Mouse (Mus musculus): ENCODE results near the gene Glod5. TPM values are rescaled to one million over a fixed set of nuclear protein-coding genes. Genes with fewer than 3 reads are reported as not detected.

Glod5 gene
- polyA plus RNA-seq, 1 experiment from 2014 or later, result 3.2 TPM

DNA sequence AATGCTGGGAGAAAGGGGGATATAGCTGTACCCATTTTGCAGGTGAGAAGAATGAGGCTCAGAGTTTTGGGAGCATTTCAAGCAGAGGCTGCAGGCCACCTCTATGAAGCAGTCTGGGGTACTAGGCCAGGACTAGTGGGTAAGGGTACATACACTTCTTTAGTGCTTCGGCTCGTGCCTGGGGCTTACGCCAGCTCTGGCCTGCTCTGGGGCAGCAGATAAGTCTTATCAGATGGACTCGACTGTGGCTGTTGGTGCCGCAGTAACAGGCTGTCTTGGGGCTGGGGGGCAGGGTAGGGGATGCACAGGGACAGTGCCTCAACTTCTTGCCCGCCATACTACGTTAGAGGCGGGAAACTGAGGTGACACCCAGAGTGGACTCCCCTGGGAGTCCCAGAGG lies 50.1 kb downstream of the Glod5 start:
- H3K27me3 ChIP-seq, result no peaks in the 10 kb centered on the region
- DNase-seq (ENCODE audit: low read depth, low spot score) (no peak), ATAC-seq (no peak)
- ChIA-PET POLR2A (no interaction called here), CTCF (no interaction called here)
- no peak for TF ChIP-seq CTCF (IDR thresholded peaks at IDR 0.05)
- in situ Hi-C loops (cut with MboI; ENCODE audit: low pct_unique_long_range_greater_than_20kb), result no loop called here

DNA sequence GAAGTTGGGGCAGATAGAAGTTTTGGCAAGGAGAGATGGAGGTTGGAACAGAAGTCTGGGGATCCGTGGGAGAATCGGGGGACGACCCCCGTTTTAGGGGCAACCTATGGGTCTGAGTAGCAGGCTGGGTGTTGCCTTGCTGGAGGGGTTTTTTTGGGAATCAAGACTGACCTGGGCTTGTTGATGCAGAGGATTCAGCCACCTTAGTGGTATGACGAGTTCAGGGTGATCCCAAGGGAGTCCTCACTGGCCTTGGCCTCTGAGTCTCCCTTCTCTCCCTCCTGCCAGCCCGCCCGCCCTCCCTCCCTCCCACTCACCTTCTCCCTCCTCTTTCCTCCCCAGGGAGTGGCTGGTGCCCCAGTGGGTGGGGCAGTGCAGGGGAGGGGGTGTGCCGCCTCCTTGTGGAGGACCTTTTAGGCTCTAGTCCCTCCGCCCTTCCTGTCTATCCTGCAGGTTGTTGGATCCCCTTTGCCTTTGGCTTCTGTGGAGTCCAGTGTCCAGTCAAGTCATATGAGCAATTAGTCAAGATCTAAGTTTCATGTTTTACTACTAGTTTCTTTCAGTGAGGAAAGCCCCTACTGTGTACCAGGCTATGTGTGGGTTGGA lies 50.6 kb downstream of the Glod5 start:
- TF ChIP-seq CTCF (IDR thresholded peaks at IDR 0.05), result no peak
- in situ Hi-C loops (cut with MboI; ENCODE audit: low pct_unique_long_range_greater_than_20kb), result no loop called here
- H3K27me3 ChIP-seq, result no peaks in the 10 kb centered on the region
- no peak for ATAC-seq
- CTCF ChIA-PET, result no interaction called here
- no peak for DNase-seq (ENCODE audit: low read depth, low spot score)
- POLR2A ChIA-PET, result no interaction called here

DNA sequence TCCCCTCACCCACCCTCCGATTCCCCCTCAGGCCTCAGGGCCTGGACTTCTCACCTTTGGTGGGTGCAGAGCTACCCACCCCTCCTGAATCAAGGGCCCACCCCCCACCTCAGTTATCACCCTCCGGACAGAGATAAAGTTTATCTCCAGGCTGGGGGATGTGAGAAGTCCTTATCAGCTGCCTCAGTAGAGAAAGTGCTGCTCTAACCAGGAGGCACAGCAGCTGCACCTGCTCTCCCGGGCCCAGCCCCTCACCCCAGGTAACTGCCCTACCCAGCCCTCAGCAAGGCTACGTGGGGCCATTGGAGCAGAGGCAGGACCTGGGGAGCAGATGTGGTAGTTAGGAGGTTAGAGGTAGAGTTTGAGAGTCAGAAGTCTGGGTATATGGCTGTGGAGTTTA lies 52.1 kb downstream of the Glod5 start:
- in situ Hi-C loops (cut with MboI; ENCODE audit: low pct_unique_long_range_greater_than_20kb), result no loop called here
- TF ChIP-seq CTCF (IDR thresholded peaks at IDR 0.05), result no peak
- DNase-seq (ENCODE audit: low read depth, low spot score) (no peak), ATAC-seq (no peak)
- no peaks in the 10 kb centered on the region for H3K27me3 ChIP-seq
- POLR2A ChIA-PET, result no interaction called here
- CTCF ChIA-PET, result no interaction called here

DNA sequence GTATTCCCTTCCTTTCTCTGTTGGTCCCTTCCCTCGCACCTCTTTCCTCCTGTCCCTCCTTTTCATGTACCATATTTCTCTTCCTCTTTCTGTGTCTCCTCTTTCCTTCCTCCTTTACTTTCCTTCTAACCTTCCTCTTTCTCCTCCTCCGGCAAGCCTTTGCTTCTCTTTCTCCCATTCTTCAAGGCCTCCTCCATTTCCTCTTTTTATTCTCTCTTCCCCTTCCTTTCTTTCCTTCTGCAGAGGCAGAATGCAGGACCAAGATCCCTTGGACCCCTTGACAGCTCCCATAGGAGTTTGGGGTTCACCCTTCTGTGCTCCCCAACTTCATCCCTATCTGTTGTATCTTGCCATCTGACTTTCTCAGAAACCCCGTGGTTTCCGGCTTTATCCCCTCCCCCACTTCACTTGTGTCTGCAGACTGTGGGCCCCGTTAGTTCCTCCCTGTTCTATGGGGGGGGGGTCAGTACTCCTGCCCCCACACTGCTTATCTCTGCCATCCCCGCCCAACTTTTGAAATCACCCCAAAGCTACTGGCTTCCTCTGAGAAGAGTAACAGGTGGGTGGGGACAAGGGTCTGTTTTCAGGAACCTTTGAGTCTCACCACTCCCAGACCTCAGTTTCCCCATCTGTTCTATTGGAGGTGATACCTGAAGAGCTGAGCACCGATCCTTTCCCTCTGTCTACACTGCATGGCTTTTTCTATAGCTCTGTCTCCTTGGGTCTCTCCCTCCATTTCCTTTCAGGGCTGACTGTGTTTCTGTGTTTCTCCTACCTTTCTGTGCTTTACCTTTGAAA lies 54.3 kb downstream of the Glod5 start:
- ATAC-seq, result no peak
- ChIA-PET POLR2A (no interaction called here), CTCF (no interaction called here)

DNA sequence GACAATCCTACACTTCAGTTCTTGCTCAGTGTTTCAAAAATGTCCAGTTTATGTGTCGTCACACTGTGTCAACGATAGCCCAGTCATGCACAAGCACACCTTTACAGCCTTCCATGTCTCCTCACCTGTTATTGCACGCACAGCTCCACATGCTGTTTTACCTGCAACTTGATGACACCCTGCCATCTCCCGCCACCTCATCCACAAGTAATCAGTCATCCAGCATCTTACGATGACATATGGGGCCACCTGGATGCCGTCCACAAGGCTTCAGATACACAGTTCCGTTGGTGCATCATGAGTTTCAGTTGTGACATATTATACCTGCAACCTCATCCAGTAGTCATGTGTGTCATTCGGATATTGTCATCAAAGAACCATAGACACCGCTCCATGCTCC lies 59.4 kb downstream of the Glod5 start:
- ATAC-seq, result no peak

More for the DNA sequence above, 54.3 kb downstream of the Glod5 start:
- TF ChIP-seq CTCF (IDR thresholded peaks at IDR 0.05), result no peak
- H3K27me3 ChIP-seq, result no peaks in the 10 kb centered on the region
- in situ Hi-C loops (cut with MboI; ENCODE audit: low pct_unique_long_range_greater_than_20kb), result no loop called here
- DNase-seq (ENCODE audit: low read depth, low spot score), result no peak

More for the DNA sequence above, 59.4 kb downstream of the Glod5 start:
- POLR2A ChIA-PET, result no interaction called here
- TF ChIP-seq CTCF (IDR thresholded peaks at IDR 0.05), result no peak
- in situ Hi-C loops (cut with MboI; ENCODE audit: low pct_unique_long_range_greater_than_20kb), result no loop called here
- H3K27me3 ChIP-seq, result peaks cover 6% of the 10 kb centered on the region
- no peak for DNase-seq (ENCODE audit: low read depth, low spot score)
- CTCF ChIA-PET, result no interaction called here

Other genes with a start within 250 kb of the Glod5 start
- gene Gripap1, start 228.7 kb downstream of the Glod5 start, polyA plus RNA-seq (2021), result 63.2 TPM
- 4.5 TPM for gene Kcnd1, start 196.2 kb downstream of the Glod5 start, polyA plus RNA-seq (2021)
- gene Otud5, start 177.1 kb downstream of the Glod5 start, polyA plus RNA-seq (2021), result 83.0 TPM
- gene Pim2, start 140.2 kb downstream of the Glod5 start, polyA plus RNA-seq (2021), result 11.6 TPM
- gene Slc35a2, start 134.5 kb downstream of the Glod5 start, polyA plus RNA-seq (2021), result 52.7 TPM
- 71.3 TPM for gene Pqbp1, start 119.2 kb downstream of the Glod5 start, polyA plus RNA-seq (2021)
- 57.1 TPM for gene Timm17b, start 119.1 kb downstream of the Glod5 start, polyA plus RNA-seq (2021)
- gene Gm10491, start 110.7 kb downstream of the Glod5 start, polyA plus RNA-seq (2021), result not detected
- gene Gm10490, start 109.0 kb downstream of the Glod5 start, polyA plus RNA-seq (2021), result not detected
- gene Pcsk1n, start 98.7 kb downstream of the Glod5 start, polyA plus RNA-seq (2021), result not detected
- gene Eras, start 89.9 kb downstream of the Glod5 start, polyA plus RNA-seq (2021), result not detected
- 159 TPM for gene Hdac6, start 70.6 kb downstream of the Glod5 start, polyA plus RNA-seq (2021)
- not detected for gene Gata1, start 40.4 kb downstream of the Glod5 start, polyA plus RNA-seq (2021)
- 31.9 TPM for gene Suv39h1, start 56.3 kb upstream of the Glod5 start, polyA plus RNA-seq (2021)
- gene Was, start 72.0 kb upstream of the Glod5 start, polyA plus RNA-seq (2021), result 0.10 TPM
- 66.1 TPM for gene Wdr13, start 114.4 kb upstream of the Glod5 start, polyA plus RNA-seq (2021)
- 255 TPM for gene Rbm3, start 127.4 kb upstream of the Glod5 start, polyA plus RNA-seq (2021)
- gene Tbc1d25, start 157.7 kb upstream of the Glod5 start, polyA plus RNA-seq (2021), result 15.5 TPM
- gene Ebp, start 175.0 kb upstream of the Glod5 start, polyA plus RNA-seq (2021), result 51.1 TPM
- 13.8 TPM for gene Porcn, start 188.0 kb upstream of the Glod5 start, polyA plus RNA-seq (2021)
- 38.1 TPM for gene Ftsj1, start 233.9 kb upstream of the Glod5 start, polyA plus RNA-seq (2021)